Mouse (Mus musculus) lung, postnatal 4 days (tissue): Measurements from ENCODE around the gene 1700029H14Rik.

Experiments used
- DNase-seq, 2 experiments: peaks; one replicate each; pipeline ENCODE4 v3.0.0; 2021

1700029H14Rik gene

GRCm38 (mm10) chr8:13562118-13562517 is at the start of gene 1700029H14Rik:
Gene 1700029H14Rik (minus strand): TSS chr8:13562461.
- peak; percentile 54 to 74 for DNase-seq

DNA sequence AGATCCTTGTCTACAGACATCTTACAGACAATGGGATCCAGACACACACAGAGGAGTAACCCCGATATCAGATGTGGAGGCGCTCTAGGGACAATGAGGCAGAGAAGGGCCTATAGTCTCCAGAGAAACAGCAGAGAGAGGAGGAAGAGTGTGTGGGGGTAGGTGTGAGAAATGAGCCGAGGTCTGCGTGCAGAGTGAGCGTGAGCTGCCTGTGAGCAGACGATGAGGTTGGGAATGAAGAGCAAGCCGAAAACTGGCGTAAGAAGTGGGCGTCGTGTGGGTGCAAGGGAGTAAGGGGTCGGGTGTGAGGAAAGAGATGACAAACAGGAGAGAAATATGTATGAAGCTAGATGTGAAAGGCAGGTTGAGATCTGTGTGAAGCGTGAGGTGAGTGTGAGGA is 49.4 kb upstream of the 1700029H14Rik start:
- DNase-seq = no peak

DNA sequence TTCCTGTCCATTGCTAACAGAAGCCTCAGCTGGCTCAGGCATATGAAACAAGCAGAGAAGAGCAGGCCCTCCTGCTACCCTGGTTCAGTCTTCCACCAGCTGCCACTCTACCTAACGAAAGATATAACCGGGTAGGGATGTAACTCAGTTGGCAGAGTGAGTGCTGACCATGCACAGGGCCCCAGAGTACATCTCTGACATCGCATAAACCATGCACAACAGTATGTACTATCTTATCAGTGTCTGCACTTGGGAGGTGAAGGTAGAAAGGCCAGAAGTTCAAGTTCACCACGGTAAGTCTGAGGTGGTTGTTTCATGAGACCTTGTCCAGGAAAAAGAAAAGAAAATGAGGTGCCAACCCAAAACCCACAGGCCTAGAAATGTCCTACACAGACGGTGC is 47.7 kb upstream of the 1700029H14Rik start:
- DNase-seq = no peak

DNA sequence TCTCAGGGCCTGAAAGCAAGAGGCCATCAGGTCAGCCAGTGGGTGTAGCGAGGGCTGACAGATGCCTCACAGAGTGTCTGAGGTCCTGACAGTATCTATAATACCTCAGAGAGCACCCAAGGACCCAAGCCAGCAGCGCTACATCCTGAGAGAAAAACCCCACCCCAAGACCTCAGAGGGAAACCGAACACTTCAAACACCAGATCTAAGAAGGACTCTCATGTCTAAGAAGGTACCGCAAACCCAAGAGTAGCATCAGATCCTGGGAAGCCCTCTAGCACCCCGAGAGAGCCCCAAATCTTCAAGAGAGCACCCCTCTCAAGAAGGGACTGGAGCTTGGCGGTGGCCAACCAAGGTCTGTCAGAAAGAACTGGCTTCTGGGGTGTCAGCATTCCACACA is 46.7 kb upstream of the 1700029H14Rik start:
- DNase-seq = no peak

DNA sequence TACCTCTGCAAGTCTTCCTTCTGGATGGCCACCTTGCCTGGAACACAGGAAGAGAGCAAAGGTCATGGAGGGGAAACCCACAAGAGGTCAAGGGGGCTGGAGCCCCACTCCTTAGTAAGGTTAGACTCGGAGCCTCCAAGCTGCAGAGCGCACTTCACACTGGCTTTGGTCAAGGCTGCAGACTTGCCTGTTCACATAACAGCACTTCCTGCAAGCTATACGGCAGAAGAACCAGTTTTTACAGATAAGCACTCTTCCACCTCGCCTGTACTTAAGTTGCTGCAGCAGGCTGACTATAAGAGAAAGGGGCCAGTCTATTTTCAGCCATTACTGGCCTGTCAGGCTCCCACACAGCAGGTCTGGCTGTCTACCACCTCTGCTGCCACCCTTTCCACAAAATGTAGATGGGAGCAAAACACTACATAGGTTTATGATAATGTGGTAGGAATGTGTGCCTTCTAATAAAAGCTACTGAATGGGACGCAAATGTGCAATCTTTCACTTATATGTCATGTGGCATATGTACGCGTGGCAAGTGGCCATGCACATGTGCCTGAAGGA is 43.7 kb upstream of the 1700029H14Rik start:
- DNase-seq = no peak

GRCm38 (mm10) chr8:13602621-13603020 is 40.4 kb upstream of the 1700029H14Rik start:
- peak; percentile 47 to 63 for DNase-seq

DNA sequence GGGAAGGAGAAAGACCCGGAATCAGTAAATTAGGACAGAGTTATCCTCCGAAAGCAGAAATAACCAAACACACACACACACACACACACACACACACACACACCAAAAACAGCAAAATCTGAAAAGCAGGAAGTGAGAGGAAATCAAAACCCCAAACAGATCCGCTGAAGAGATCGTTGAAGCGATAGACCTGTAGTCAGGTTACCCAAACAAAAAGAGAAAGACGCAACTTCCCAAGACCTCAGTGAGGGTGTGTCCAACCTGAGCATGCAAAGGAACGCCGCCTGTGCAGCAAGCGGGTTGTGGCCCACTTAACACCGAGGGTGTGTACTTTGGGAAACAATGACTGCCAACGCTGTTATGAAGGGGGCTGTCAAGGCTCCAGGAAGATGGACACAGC is 38.9 kb upstream of the 1700029H14Rik start:
- peak; percentile 47 to 55 for DNase-seq

- DNase-seq = no peak
Observed at GRCm38 (mm10) chr8:13600716-13601115, 38.5 kb upstream of the 1700029H14Rik start.

DNA sequence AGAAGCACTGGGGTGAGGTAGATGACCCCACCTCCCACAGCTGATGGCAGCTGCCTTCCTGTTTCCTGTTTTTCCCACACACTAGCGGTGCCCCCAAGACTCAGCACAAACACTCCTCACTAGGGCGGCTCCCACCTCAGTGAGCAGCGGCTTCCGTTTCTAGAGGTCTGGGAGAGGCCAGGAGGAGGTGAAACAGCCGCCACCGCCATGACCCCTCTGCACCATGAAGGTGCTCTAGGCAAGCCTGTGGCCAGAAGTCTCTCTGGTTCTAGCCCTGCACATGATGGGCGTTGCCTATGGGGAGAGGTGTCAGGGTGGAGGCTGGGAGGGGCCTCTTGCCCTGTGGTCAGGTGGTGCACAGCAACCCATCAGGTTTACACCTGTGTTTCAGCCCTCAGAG is 37.9 kb upstream of the 1700029H14Rik start:
- peak; percentile 75 to 83 for DNase-seq

DNA sequence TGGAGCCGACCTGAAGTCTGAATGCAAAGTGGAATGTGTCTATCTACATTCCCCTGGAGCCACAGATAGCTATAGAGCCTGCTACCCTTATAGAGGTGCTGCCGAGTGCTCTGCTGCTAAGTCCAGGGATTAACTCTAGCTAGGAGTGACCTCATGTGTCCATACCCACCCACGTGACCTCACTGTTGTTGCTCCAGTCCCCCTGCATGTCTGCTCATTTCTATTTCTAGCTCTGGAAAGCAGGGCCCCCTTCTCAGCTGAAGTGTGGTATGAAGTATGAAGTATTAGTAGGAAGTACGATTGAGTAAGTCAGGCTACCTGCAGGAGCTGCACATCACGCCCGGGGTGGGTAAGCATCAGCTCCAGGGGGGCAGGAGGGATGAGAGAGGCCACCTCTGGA is 35.5 kb upstream of the 1700029H14Rik start:
- DNase-seq = no peak

DNA sequence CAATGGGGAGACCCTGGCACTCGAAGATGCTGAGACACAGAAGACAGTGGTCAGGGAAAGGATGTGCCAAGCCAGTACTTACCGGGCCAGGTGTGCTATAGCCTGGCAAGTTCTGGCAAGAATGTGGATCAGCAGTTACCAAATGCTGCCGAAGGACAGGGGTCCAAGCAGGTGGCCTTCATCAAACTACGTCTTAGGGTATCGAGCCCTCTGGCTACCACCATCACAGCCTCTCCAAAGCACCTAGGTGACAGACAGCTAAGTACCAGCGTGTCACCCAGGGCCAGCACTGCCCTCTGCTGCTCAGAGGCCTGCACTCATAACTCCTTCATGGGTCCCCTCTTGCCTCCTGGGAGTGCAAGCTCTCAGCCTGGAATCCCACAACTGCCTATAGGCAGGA is 33.6 kb upstream of the 1700029H14Rik start:
- peak in 1 of 2 experiments; percentile 42 for DNase-seq

DNA sequence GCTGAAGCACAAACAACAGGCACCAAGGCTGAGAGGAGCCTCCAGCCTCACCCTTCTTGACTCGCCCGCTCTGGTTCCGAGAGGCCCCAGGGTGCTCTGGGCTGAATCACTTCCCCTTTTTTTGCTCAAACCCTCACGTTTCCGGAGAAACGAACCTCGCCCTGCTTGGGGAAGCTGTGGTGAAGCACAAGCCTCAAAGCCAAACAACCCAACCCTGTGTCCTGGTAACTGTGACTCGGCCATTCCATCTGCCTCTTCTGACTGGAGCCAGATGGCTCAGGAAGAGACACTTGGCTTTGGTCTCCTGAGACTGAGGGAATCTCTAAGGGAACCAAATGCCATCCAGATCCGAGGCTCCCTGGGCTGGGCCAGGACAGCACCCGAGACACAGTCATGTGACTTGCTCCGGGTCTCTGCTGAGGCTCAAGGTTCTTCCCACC is 32.6 kb upstream of the 1700029H14Rik start:
- DNase-seq = peak; percentile 77

- no peak for DNase-seq
Observed at GRCm38 (mm10) chr8:13593340-13593739, 31.1 kb upstream of the 1700029H14Rik start.

- DNase-seq = no peak
Observed at GRCm38 (mm10) chr8:13591246-13591645, 29.0 kb upstream of the 1700029H14Rik start.

- no peak for DNase-seq
Observed at GRCm38 (mm10) chr8:13589071-13589470, 26.8 kb upstream of the 1700029H14Rik start.

DNA sequence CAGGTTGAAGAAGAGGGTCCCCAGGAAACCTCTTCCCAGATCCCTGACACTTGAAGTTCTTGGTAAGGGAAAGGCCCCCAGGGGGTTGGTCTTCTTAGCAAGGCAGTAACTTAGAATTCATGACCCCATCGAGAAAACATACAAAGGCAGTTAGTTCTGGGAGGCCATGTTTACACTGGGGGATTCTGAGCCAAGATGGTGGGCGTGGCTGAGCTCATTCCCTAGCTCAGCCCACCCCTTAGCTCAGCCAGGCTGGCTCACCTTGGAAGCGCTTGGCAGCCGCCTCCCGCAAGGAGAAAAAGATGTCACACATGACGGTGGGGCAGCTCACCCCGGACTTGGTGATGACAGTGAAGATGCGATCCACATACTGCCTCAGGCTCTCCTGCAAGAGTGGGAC is 22.4 kb upstream of the 1700029H14Rik start:
- DNase-seq = no peak

DNA sequence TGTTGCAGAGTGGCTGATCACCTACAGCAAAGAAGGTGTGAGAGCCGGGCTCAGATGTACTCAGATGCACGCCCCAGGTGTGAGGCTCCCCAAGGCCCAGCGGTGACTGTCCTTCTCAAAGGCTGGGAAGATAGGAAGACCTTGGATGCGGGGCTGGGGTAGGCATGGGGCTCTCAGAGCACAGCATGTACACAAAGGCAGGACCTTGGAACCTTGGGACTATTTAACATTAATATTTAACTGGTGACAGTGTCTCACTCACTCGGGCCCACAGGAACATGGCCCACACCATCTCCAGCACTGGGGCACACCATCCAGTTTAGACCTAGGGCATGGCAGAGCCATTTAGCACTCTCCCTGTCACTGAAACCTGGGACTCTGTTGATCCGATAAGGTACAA is 15.6 kb upstream of the 1700029H14Rik start:
- no peak for DNase-seq

DNA sequence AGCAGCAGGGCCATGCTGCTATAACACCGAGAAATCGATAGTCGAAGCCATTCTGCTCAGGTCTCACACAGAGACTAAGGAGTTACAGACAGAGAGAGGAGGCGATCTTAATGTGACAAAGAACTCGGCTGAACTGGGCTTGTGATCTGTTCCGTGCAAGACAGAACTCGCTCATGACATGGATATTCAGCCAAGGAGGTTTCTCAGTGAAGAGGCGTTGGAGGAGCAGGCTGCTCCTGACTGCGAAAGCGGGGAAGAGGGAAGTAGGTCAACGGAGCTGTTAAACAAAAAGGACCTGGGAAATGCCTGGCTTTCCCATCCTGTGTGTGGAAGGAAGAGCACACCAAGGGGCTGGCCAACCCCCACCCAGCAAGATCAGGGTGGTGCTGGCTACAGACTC is 9.7 kb upstream of the 1700029H14Rik start:
- no peak for DNase-seq

DNA sequence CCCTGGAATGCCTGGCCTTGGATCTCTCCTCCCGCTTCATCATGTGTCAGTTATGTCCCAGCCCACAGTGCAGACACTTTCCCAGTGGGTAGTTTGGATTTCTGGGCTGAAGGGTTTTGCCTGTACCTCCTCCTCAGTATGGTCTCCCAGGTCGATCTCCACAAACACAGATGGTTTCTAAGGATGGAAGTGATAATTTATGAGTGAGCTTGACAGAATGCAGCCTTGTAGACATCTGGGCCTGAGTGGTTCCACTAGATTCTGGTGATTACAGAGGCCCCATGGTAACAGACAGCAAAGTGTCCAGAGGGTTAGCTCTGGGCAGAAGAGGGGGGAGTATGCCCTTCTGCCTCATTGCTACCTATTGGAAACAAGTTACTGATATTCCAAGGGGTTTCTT is 4.7 kb downstream of the 1700029H14Rik start:
- peak in 1 of 2 experiments; percentile 5 for DNase-seq

DNA sequence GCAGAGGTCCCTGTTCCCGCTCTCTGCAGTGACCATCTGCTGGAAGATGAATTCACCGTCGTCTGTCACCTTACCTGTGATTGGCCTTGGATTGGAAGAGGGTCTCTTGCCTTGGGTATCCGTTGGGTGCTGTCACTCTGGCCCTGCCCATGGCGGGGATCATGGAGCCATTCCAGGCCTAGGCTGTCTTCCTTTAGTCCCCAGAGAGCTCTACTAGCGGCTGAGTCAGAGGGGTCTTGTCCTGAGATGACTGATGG is 10.8 kb downstream of the 1700029H14Rik start:
- DNase-seq = no peak

DNA sequence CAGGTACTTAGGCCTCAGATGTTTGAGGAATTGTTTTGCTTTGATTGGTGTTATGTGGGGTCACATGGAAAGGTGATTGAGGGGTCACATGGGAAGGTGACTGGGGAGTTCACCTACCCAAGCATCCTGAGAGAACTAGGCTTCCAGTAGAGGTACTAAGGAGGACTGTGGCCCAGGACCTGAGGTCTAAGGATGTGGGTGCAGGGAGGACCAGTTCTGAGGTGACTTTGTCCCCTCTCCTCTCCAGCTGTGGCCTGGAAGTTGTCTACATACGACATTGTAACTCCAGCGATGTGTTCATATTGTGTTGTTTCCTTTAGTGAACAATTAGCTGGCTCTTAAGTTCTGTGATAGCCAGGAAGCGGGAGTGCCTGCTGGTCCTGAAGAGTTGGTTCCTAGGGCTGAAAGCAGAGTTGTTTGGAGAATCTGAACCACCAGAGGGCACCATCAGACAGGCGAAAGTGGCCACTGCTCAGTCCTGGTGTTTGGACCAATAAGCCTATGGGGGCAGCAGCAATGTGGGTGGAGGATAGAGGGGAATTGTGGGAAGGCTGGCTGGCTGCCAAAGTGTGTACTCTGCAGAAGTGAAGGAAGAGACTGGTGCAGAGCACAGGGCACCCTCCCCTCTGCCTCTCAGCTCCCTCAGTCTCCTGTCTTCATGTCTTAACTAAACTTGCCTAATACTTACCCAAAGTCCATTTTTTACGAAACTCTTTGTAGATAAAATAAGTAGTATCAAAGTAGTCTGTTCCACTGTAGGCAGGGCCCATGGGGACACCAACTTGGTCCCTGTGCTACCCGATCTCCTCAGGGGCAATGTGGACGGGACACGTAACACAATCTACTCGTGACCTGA is 11.3 kb downstream of the 1700029H14Rik start:
- DNase-seq = peak; percentile 93 to 94

DNA sequence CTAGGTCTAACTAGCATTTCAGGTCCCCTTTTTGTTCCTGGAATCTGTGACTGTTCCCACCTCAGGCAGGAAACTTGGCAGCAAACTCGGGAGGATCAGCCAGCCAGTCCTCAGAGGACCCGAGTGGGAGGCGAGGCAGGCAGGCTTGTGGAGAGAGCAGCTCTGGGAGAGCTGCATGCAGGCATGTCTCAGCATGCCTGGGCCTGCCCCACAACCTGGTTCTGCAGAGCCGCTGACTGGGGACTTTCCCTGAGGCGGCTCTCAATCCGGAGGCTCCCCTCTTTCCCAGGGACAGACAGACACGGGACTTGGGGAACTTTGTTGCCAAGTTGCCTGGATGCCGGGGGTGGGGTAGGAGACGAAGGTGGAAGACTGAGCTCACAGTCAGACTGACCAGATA is 13.4 kb downstream of the 1700029H14Rik start:
- DNase-seq = peak; percentile 31 to 63

DNA sequence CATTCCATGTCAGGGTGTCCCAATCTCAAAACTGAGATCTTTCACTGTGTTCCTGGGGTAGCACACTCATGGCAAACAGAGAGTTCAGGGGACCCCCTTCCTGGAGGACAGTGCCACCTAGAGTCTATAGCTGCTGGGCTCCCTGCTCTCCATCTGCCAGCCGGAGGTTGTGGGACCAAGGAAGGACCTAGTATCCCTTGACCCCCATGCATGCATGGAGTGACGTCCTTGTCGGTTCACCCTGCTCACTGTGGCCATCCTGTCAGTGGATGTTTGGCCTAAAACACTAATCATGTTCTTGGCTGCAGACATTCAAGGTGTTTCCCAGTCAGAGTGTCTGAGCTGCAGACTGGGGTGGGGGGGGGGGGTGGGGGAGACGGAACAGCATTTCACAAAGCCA is 14.0 kb downstream of the 1700029H14Rik start:
- peak; percentile 63 to 64 for DNase-seq

DNA sequence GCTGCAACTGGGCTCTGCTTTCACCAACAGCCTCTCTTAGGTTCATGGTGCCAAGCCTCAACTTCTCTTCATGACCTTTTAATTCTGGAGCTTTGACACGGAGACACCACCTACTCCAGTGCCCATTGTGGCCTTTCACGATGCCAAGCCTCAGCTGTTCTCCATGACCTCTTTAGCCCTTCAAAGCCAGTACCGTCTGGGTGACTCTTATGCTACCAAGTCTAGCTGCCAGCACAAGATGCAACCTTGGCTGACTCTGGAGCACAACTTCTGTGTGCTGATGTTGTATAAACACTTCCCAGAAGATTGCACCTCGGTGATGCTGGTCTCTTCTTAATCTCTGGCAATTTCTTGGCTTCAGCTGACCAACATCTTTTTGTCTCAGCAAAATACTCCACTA is 15.8 kb downstream of the 1700029H14Rik start:
- DNase-seq = no peak

- DNase-seq = no peak
Observed at GRCm38 (mm10) chr8:13541526-13541925, 20.7 kb downstream of the 1700029H14Rik start.
